Mouse (Mus musculus): ENCODE measurements around the gene Dsn1. TPM values are rescaled to one million over a fixed set of nuclear protein-coding genes. Genes with fewer than 3 reads are reported as not detected.

Dsn1 gene
- polyA plus RNA-seq, 1 experiment: 5.4 TPM

DNA sequence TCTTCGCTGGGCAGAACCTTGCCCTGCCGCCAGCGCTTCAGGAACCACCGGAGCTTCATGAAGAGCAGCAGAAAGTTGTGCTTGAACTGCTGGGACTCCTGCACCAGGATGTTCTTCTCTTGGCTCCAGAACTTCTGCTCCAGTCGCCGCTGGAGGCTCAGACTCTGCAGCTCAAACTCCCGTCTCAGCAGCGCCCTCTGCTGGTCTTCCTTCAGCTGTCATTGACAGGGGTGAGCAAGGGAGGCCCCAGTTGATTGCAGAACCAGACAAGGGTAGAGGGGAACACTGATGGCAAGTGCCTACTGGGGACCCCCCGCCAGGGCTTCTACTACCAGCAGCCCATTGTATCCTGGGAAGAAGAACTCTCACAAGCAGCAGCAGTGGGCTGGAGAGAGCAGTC lies 23.9 kb upstream of the Dsn1 start:
- TF ChIP-seq CTCF (IDR thresholded peaks at IDR 0.05; ENCODE audit: extremely low read depth, insufficient read depth, low read length): peak; percentile 87
- no peak for TF ChIP-seq POLR2A (IDR thresholded peaks at IDR 0.05; ENCODE audit: extremely low read depth, insufficient read depth, low read length)
- H3K4me3 ChIP-seq (ENCODE audit: insufficient read depth, low read length): no peak overlapping the region
- no peak overlapping the region for H3K27ac ChIP-seq (ENCODE audit: insufficient read depth, low read length)
- H3K4me1 ChIP-seq (ENCODE audit: control insufficient read depth, insufficient read depth, low read length): no peaks in the 10 kb centered on the region

DNA sequence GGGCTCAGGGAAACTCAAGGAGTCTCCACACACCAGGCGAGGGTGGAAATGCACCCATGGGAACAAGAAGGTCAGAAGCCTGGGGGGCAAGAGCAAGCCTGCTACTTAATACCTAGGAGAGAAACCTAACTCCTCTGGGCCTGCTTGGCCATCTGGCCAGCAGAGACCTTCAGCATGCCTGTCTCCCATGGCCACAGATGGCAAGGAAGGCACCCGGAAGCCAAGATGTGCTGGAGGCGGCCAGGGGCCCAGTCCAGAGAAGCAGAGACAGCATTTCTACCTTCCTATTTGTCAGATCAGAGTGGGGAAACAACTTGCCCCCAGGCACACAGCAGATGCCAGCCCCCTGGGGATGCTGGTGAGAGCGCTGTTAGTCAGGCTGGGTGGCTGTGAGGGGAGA lies 21.3 kb upstream of the Dsn1 start:
- TF ChIP-seq POLR2A (IDR thresholded peaks at IDR 0.05; ENCODE audit: extremely low read depth, insufficient read depth, low read length): no peak
- TF ChIP-seq CTCF (IDR thresholded peaks at IDR 0.05; ENCODE audit: extremely low read depth, insufficient read depth, low read length): no peak
- H3K27ac ChIP-seq (ENCODE audit: insufficient read depth, low read length): no peak overlapping the region
- H3K4me3 ChIP-seq (ENCODE audit: insufficient read depth, low read length): no peak overlapping the region
- H3K4me1 ChIP-seq (ENCODE audit: control insufficient read depth, insufficient read depth, low read length): no peaks in the 10 kb centered on the region

DNA sequence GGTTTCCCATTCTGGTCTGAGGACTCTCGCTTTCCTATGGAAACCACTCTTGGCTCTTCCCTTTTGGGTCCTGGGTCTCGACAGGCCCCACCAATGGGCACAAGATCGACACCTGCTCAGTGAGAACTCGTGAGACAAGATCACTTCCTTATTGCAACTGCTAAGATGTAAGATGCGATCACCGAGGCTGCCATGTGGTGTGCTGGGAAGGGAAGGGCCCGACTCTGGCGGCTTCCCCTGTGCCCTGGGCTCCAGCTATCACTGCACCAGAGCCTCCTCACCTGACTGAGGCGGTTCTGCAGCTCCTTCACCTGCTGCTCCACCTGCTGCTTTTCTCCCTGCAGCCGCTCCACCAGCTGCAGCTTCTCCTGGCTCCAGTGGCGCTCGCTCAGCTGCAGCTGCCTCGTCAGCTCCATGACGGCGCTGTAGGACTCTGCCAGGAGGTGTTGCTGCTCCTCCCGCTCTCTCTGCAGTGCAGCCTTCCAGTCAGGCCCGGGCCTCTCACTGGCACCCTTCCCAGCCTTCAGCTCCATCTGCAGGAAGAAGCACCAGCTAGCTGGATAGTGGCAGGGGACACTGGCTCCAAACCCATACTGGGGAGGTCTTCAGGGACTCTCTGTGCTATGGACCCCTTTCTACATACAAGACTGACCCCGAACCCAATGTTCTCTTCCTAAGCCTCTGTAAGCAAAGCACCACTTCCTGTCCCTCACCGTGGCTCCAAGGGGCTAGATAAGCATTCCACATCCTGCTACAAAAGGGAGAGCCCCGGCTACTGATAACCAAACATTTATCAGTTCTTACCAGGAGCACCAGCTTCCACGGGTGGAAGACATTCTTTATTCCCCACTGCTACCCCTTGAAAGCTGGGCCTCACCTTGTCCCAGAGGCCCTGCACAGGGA lies 20.4 kb upstream of the Dsn1 start:
- Histone ChIP-seq H3K4me3 (ENCODE audit: insufficient read depth, low read length) (no peak overlapping the region), H3K27ac (ENCODE audit: insufficient read depth, low read length) (no peak overlapping the region), H3K4me1 (ENCODE audit: control insufficient read depth, insufficient read depth, low read length) (no peaks in the 10 kb centered on the region)
- TF ChIP-seq CTCF (IDR thresholded peaks at IDR 0.05; ENCODE audit: extremely low read depth, insufficient read depth, low read length): no peak
- no peak for TF ChIP-seq POLR2A (IDR thresholded peaks at IDR 0.05; ENCODE audit: extremely low read depth, insufficient read depth, low read length)

DNA sequence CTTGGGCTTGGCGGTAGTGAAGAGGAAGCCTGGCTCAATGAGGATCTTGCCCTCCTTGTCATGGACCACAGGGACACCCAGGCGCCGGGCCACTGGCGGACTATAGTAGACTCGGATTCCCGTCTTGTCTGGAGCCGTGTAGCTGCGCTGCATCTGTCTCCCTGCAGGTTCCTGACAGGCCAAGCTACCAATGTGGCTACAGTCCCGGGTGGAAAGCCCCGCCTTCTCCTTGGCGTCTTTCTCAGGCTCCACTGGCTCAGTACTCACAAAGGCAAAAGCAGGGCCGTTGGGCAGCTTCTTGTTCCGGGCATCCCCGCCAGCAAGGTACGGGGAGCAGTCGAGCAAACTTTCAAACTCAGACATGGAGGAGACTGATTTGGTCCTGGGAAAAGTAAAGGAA lies 14.2 kb upstream of the Dsn1 start:
- TF ChIP-seq POLR2A (IDR thresholded peaks at IDR 0.05; ENCODE audit: extremely low read depth, insufficient read depth, low read length) (no peak), CTCF (IDR thresholded peaks at IDR 0.05; ENCODE audit: extremely low read depth, insufficient read depth, low read length) (no peak)

DNA sequence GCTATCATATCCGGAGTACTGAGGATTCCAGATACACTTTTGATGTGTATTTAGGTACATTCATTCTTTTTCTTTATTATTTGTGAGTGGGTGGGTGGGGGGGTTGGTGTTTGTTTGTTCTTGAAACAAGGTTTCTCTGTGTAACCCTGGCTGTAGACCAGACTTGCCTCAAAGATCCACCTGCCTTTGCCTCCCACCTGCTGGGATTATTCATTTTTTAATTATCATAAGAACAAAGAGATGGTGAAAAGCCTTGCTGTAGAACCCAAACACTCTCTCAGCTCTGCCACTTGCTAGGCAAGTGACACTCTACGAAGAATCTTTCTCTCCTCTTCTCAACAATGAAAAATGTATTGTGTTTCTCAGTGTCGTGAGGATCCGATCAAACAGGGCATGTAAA lies 12.3 kb upstream of the Dsn1 start:
- Histone ChIP-seq H3K27ac (ENCODE audit: insufficient read depth, low read length) (no peak overlapping the region), H3K4me3 (ENCODE audit: insufficient read depth, low read length) (no peak overlapping the region), H3K4me1 (ENCODE audit: control insufficient read depth, insufficient read depth, low read length) (no peaks in the 10 kb centered on the region)
- TF ChIP-seq POLR2A (IDR thresholded peaks at IDR 0.05; ENCODE audit: extremely low read depth, insufficient read depth, low read length) (no peak), CTCF (IDR thresholded peaks at IDR 0.05; ENCODE audit: extremely low read depth, insufficient read depth, low read length) (no peak)

More for the DNA sequence above, 14.2 kb upstream of the Dsn1 start:
- no peak overlapping the region for H3K27ac ChIP-seq (ENCODE audit: insufficient read depth, low read length)
- no peaks in the 10 kb centered on the region for H3K4me1 ChIP-seq (ENCODE audit: control insufficient read depth, insufficient read depth, low read length)
- H3K4me3 ChIP-seq (ENCODE audit: insufficient read depth, low read length): no peak overlapping the region

DNA sequence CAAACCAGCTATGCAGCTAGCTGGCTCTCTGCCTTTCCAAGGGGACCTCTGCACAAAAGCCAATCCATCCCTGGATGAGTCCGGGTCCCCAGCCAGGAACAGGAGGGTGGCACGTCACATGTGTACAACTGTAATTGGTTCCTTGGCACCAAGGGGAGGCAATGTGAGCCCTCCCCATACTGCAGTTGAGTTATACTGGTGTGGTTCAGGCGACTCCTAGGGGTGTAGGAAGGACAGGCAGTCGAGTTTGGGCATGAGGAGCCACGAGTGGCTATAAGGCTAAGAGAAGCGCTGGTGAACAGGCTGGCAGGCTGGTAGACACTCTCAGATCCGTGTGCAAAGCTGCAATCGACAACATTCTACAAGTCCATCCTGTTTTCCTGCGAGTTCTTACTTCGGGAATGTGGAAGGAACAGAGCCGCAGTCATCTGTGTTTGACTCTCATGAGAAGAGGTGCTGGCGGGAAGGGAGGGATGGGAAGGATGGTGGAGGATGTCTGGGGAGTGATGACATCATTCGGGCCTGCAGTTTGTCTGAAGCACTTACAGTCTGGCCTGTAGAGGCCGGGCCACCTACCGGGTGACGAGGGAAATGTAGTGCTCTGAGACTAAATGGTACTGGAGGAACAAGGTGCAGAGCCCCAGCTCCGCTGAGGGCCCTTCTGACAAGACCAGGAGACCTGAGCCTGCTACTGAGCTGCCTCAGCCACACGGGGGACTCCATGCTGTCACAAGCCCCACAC lies 9.7 kb upstream of the Dsn1 start:
- TF ChIP-seq CTCF (IDR thresholded peaks at IDR 0.05; ENCODE audit: extremely low read depth, insufficient read depth, low read length) (no peak), POLR2A (IDR thresholded peaks at IDR 0.05; ENCODE audit: extremely low read depth, insufficient read depth, low read length) (no peak)
- Histone ChIP-seq H3K4me3 (ENCODE audit: insufficient read depth, low read length) (no peak overlapping the region), H3K4me1 (ENCODE audit: control insufficient read depth, insufficient read depth, low read length) (no peaks in the 10 kb centered on the region), H3K27ac (ENCODE audit: insufficient read depth, low read length) (no peak overlapping the region)

DNA sequence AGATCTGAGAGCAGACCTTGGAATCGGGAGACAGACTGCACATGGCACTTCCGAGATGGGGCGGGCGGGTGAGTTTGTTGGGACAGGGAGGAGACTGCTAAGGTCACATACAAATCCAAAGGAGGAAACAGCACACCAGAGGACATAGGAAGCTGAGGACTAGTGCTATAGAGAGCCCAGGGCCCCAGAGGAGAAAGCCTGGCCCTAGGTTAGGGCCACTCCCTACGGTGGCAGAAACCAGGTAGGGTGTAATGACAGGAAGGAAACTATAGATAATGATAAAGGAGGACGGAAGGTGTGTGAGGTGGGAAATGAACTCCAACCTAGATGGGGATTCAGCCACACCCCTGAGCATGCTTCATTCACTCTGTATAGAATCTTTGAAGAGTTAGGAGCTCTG lies 5.4 kb upstream of the Dsn1 start:
- H3K4me3 ChIP-seq (ENCODE audit: insufficient read depth, low read length): no peak overlapping the region
- H3K27ac ChIP-seq (ENCODE audit: insufficient read depth, low read length): no peak overlapping the region
- TF ChIP-seq CTCF (IDR thresholded peaks at IDR 0.05; ENCODE audit: extremely low read depth, insufficient read depth, low read length) (no peak), POLR2A (IDR thresholded peaks at IDR 0.05; ENCODE audit: extremely low read depth, insufficient read depth, low read length) (no peak)

DNA sequence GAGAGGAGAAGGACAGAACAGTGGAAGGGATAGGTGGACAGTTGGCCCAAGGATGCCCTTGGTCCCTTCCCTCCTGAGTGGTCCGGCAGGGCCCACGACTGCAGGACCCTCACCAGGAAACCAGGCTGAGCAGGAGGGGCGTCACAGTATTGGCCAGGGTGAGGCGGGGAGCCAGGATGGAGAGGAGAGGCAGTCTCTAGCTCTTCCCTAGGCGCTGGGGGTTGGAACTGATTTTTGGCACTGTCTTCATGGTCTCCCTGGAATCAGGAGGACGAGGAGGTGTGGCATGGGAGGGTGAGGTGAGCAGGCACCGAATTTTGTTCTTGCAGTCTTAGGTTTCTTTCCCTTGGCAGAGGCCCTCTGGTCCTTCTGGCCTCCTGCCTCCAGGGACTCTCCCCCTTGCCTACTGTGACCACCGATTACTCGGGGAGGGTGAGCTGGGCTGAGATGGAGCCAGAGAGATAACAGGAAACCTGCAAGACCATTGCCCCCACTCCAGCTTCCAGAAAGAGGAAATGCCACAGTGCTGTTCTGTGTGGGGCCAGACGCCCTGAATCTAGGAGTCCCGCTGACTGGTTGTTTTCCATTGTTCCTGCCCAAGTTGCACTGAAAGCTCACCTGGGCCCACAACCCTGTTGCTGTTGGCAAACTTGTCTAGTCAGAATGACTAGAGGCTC lies 3.8 kb upstream of the Dsn1 start:
- H3K27ac ChIP-seq (ENCODE audit: insufficient read depth, low read length): no peak overlapping the region
- TF ChIP-seq CTCF (IDR thresholded peaks at IDR 0.05; ENCODE audit: extremely low read depth, insufficient read depth, low read length) (no peak), POLR2A (IDR thresholded peaks at IDR 0.05; ENCODE audit: extremely low read depth, insufficient read depth, low read length) (no peak)
- H3K4me3 ChIP-seq (ENCODE audit: insufficient read depth, low read length): no peak overlapping the region
- H3K4me1 ChIP-seq (ENCODE audit: control insufficient read depth, insufficient read depth, low read length): peaks cover 11% of the 10 kb centered on the region

More for the DNA sequence above, 5.4 kb upstream of the Dsn1 start:
- peaks cover 8% of the 10 kb centered on the region for H3K4me1 ChIP-seq (ENCODE audit: control insufficient read depth, insufficient read depth, low read length)

DNA sequence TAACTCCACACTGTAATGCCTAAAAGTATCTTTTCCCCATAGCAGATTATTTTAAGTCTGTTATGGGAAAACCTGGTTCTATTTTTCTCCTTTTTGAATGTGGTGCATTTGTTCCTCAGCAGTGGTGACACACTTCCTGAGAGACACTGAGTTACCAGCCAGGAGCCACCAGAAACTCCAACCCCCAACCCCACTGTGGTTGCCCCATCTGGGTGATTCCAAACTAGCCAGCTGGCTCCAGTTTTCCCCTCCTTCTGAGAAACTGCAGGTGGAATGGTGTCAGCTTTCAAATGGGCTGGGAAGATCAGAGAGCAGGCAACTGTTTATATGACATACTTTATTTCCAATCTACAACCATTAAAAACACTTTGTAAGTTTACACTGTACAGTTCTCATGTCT lies 3.2 kb upstream of the Dsn1 start:
- TF ChIP-seq CTCF (IDR thresholded peaks at IDR 0.05; ENCODE audit: extremely low read depth, insufficient read depth, low read length) (no peak), POLR2A (IDR thresholded peaks at IDR 0.05; ENCODE audit: extremely low read depth, insufficient read depth, low read length) (no peak)
- H3K27ac ChIP-seq (ENCODE audit: insufficient read depth, low read length): no peak overlapping the region
- H3K4me3 ChIP-seq (ENCODE audit: insufficient read depth, low read length): no peak overlapping the region
- peaks cover 11% of the 10 kb centered on the region for H3K4me1 ChIP-seq (ENCODE audit: control insufficient read depth, insufficient read depth, low read length)
